Mouse (Mus musculus) liver, embryonic 14.5 days (tissue): ENCODE results near the gene Dtx2. TPM values are rescaled to one million over a fixed set of nuclear protein-coding genes. Genes with fewer than 3 reads are reported as not detected.
A peak's percentile ranks its signal among the peaks of the same experiment; 100 is the strongest.

Experiments used
- ATAC-seq: fragments of 200-750 bp; cut with Nextera tagmentation; 2 replicates; pipeline ENCODE4 v1.8.0; 2017; ENCODE audit warnings: moderate number of reproducible peaks, mild to moderate bottlenecking, moderate library complexity; ENCODE audit not compliant: insufficient read depth
- DNase-seq, 3 experiments: peaks; one replicate each; pipeline ENCODE4 v3.0.0-alpha.2; 2012 to 2013; ENCODE audit warnings: low read depth in 3 of 3, low spot score in 3 of 3
- H3K27ac ChIP-seq: fragments of 300-500 bp; sonication (generic); 2 replicates; pipeline ENCODE4 v1.5.1; 2014; ENCODE audit warnings: moderate library complexity, mild to moderate bottlenecking, control low read depth, inconsistent platforms
- H3K27me3 ChIP-seq: fragments of 300-500 bp; sonication (generic); 2 replicates; pipeline ENCODE4 v1.6.1; 2014; ENCODE audit warnings: mild to moderate bottlenecking, low read length, moderate library complexity; ENCODE audit not compliant: control insufficient read depth, insufficient read depth
- H3K36me3 ChIP-seq: fragments of 300-500 bp; sonication (generic); replicated peaks from 2 replicates; pipeline ENCODE4 v1.6.1; 2014; ENCODE audit warnings: low read depth; ENCODE audit not compliant: control insufficient read depth, insufficient read depth
- H3K4me1 ChIP-seq, 2 experiments: fragments of 200-500 bp in 1 of 2; fragments of 300-500 bp in 1 of 2; sonication (generic) in 1 of 2; replicated peaks; 2 replicates each; pipeline ENCODE4 v1.6.1; 2012 to 2014; ENCODE audit warnings: antibody characterized with exemption in 1 of 2, inconsistent platforms in 1 of 2, low read length in 1 of 2; ENCODE audit not compliant: control insufficient read depth in 2 of 2, insufficient read depth in 2 of 2
- H3K4me2 ChIP-seq: fragments of 300-500 bp; sonication (generic); 2 replicates; pipeline ENCODE4 v1.6.1; 2014; ENCODE audit warnings: low read depth, mild to moderate bottlenecking, control low read depth, moderate library complexity
- H3K4me3 ChIP-seq, 2 experiments: fragments of 200-500 bp in 1 of 2; fragments of 300-500 bp in 1 of 2; sonication (generic) in 1 of 2; 2 replicates each; pipeline ENCODE4 v1.5.1; 2012 to 2014; ENCODE audit warnings: low read depth in 2 of 2, low read length in 2 of 2, mild to moderate bottlenecking in 2 of 2, control low read depth in 1 of 2, inconsistent platforms in 1 of 2, moderate library complexity in 1 of 2; ENCODE audit not compliant: insufficient read depth in 1 of 2
- H3K9ac ChIP-seq: fragments of 300-500 bp; sonication (generic); replicated peaks from 2 replicates; pipeline ENCODE4 v1.6.1; 2014; ENCODE audit warnings: mild to moderate bottlenecking, control low read depth, moderate library complexity
- H3K9me3 ChIP-seq: fragments of 300-500 bp; sonication (generic); 2 replicates; pipeline ENCODE4 v1.6.1; 2016; ENCODE audit warnings: low read length, mixed read lengths; ENCODE audit not compliant: control insufficient read depth
- CTCF ChIP-seq: IDR thresholded peaks from 2 replicates; pipeline ENCODE4 v1.5.1; 2016; ENCODE audit warnings: antibody characterized with exemption, low read depth, control low read depth
- EP300 ChIP-seq: IDR thresholded peaks from 2 replicates; pipeline ENCODE4 v1.6.1; 2016; ENCODE audit warnings: antibody characterized with exemption, low read depth
- WGBS: fragments of 180-500 bp; shearing (Covaris S2); extraction: QIAGEN DNeasy Blood & Tissue Kit; methylation state at CpG from one replicate; pipeline ENCODE4 v1.1.7; 2014; ENCODE audit not compliant: insufficient replicate concordance; 5-methylcytosine and 5-hydroxymethylcytosine counted together
- polyA plus RNA-seq, 2 experiments: library from polyadenylated mRNA; depleted of rRNA in 1 of 2; stranded (reverse) in 1 of 2; unstranded in 1 of 2; fragments of >200 nt; fragmentation: Nextera tagmentation in 1 of 2; extraction: Ambion mirVana in 1 of 2; gene quantifications; 2 replicates each; pipeline versions ENCODE4 v1.2.1 to v1.2.3; 2012 to 2014

The Dtx2 gene
- polyA plus RNA-seq, 2 experiments: 3.4 to 5.1 TPM

GRCm38 (mm10) chr5:135958367-135958766 is 36.2 kb upstream of the Dtx2 start:
- H3K9ac ChIP-seq: peak overlapping the region; percentile 66
- DNase-seq (no peak), ATAC-seq (no peak)
- TF ChIP-seq CTCF (no peak), EP300 (no peak)
- H3K4me2 ChIP-seq: peak overlapping the region; percentile 78
- H3K4me1 ChIP-seq: peaks cover 45 to 52% of the 10 kb centered on the region in 2 experiments
- 87% methylated on average over 4 of the region's 4 CpGs for WGBS
- H3K27ac ChIP-seq: peak overlapping the region; percentile 88
- no peaks in the 10 kb centered on the region for H3K36me3 ChIP-seq
- no peaks in the 10 kb centered on the region for H3K9me3 ChIP-seq
- H3K4me3 ChIP-seq: peak overlapping the region in 1 of 2 experiments; percentile 41; a peak in 1 of 4 replicates
- H3K27me3 ChIP-seq: no peaks in the 10 kb centered on the region

GRCm38 (mm10) chr5:135959911-135960310 is 34.7 kb upstream of the Dtx2 start:
- peaks cover 45 to 53% of the 10 kb centered on the region in 2 experiments for H3K4me1 ChIP-seq
- no peak overlapping the region for H3K4me3 ChIP-seq
- WGBS: 79% methylated on average over 7 of the region's 7 CpGs
- no peak overlapping the region for H3K9ac ChIP-seq
- no peak for TF ChIP-seq EP300
- no peaks in the 10 kb centered on the region for H3K9me3 ChIP-seq
- no peak overlapping the region for H3K4me2 ChIP-seq
- DNase-seq (no peak), ATAC-seq (no peak)
- no peaks in the 10 kb centered on the region for H3K27me3 ChIP-seq
- no peaks in the 10 kb centered on the region for H3K36me3 ChIP-seq
- H3K27ac ChIP-seq: peak overlapping the region; percentile 38

- 78% methylated on average over 15 of the region's 15 CpGs for WGBS
- peaks cover 45 to 53% of the 10 kb centered on the region in 2 experiments for H3K4me1 ChIP-seq
- ATAC-seq: no peak
- peak overlapping the region; percentile 100 for H3K4me2 ChIP-seq
- peak overlapping the region; percentile 99 for H3K27ac ChIP-seq
- H3K9ac ChIP-seq: peak overlapping the region; percentile 79
- no peaks in the 10 kb centered on the region; the same call in 1 of the 2 replicates for H3K27me3 ChIP-seq
- DNase-seq: no peak
- no peaks in the 10 kb centered on the region for H3K36me3 ChIP-seq
- no peaks in the 10 kb centered on the region for H3K9me3 ChIP-seq
- no peak for TF ChIP-seq CTCF
- TF ChIP-seq EP300: no peak
- H3K4me3 ChIP-seq: peak overlapping the region; percentile 64 to 73
Observed at GRCm38 (mm10) chr5:135960909-135961635, 33.5 kb upstream of the Dtx2 start.

GRCm38 (mm10) chr5:135962125-135962491 is 32.5 kb upstream of the Dtx2 start:
- H3K36me3 ChIP-seq: no peaks in the 10 kb centered on the region
- no peak; the same call in 1 of the 2 replicates for TF ChIP-seq EP300
- no peak; the same call in 1 of the 2 replicates for TF ChIP-seq CTCF
- H3K9ac ChIP-seq: peak overlapping the region; percentile 79
- ATAC-seq (no peak), DNase-seq (no peak)
- H3K9me3 ChIP-seq: no peaks in the 10 kb centered on the region
- peak overlapping the region; percentile 100 for H3K4me2 ChIP-seq
- peak overlapping the region; percentile 64 to 73 for H3K4me3 ChIP-seq
- WGBS: under 1% methylated on average over 11 of the region's 11 CpGs
- H3K27ac ChIP-seq: peak overlapping the region; percentile 99
- H3K27me3 ChIP-seq: no peaks in the 10 kb centered on the region; the same call in 1 of the 2 replicates
- peaks cover 38 to 42% of the 10 kb centered on the region in 2 experiments for H3K4me1 ChIP-seq

- no peaks in the 10 kb centered on the region; the same call in 1 of the 2 replicates for H3K27me3 ChIP-seq
- ATAC-seq (peak; percentile 92), DNase-seq (peak; percentile 97 to 99 (median 98))
- H3K9me3 ChIP-seq: no peaks in the 10 kb centered on the region
- H3K36me3 ChIP-seq: no peaks in the 10 kb centered on the region
- peak overlapping the region; percentile 99 for H3K27ac ChIP-seq
- H3K4me3 ChIP-seq: peak overlapping the region; percentile 64 to 73
- whole genome bisulfite sequencing: under 1% methylated on average over 64 of the region's 64 CpGs
- peak; percentile 40; the same call in 1 of the 2 replicates for TF ChIP-seq CTCF
- no peak; the same call in 1 of the 2 replicates for TF ChIP-seq EP300
- peak overlapping the region; percentile 79 for H3K9ac ChIP-seq
- H3K4me2 ChIP-seq: peak overlapping the region; percentile 100
- H3K4me1 ChIP-seq: peaks cover 36 to 40% of the 10 kb centered on the region in 2 experiments
Observed at GRCm38 (mm10) chr5:135962492-135963279, 31.9 kb upstream of the Dtx2 start.
